Mouse (Mus musculus) CD4-positive, CD25-positive, alpha-beta regulatory T cell (primary cell): Measurements from ENCODE around the gene Acot8. TPM values are rescaled to one million over a fixed set of nuclear protein-coding genes. Genes with fewer than 3 reads are reported as not detected.

Experiments used
- polyA plus RNA-seq: library from polyadenylated mRNA; unstranded; fragments of 100-300 nt; shearing (Covaris generic); gene quantifications from one replicate; pipeline ENCODE4 v1.2.1, GENCODE M21; 2017

Gene Acot8
- 39.1 TPM for polyA plus RNA-seq

GRCm38 (mm10) chr2:164804533-164805331 lies at the start of gene Acot8, which contains the start of gene Zswim3:
TSS of gene Acot8 (minus strand) at chr2:164804882.
TSS of gene Zswim3 (plus strand) at chr2:164805098.

DNA sequence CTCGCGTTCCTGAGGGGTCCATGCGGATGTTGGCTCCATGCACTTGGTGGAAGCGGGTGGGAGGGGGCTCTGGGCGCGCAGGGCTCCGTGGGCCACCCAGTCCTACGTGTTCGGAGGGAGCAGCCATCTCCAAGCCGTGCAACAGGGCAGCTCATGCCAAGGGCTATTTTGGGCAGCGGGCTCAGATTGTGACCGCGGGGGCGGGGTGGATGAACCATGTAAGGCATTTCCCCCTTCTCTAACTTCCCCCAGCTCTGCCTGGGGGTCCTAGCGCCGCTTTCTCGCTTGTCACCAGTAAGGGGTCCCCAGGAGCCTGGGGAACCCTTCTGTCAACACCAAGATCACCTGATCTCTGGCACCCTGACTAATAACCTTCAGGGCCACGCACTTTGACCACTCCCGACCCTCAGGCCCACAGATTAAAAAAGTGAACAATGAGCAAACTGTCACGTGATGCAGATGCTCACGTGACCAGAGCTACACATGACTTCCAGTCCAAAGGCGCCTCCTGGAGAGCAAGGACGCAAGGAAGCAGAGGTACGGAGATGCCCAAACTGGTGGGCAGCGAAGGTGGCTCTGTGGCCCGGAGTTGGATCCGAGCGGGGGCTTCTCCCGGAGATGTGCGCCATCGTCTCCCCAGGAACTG lies 28.8 kb upstream of the Acot8 start, which contains the start of gene Neurl2:
Gene Neurl2, minus strand, starts transcription at position 143 of the 646 bp plus-strand sequence.

GRCm38 (mm10) chr2:164832748-164833301 lies 28.1 kb upstream of the Acot8 start, which contains the start of gene Ctsa:
TSS of gene Ctsa (plus strand) at chr2:164832873.

DNA sequence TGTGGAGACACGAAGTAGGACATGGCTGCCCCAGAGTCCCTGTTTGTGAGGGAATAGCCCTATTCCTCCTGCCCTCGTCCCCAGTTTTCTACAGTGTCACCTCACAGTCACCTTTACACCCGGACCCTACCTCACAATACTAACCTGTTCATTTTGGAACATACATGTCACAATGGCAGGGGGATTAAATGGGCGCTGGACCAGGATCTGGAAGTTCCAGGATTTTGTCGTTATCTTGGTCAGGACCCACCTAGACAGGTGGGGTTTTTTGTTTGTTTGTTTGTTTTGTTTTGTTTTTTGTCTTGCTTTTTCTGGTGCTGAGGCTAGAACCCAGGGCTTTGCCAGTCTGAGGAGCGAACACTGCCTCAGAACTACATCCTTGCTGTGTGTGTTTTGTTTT lies 23.8 kb upstream of the Acot8 start, which contains the start of gene Spata25:
Gene Spata25, minus strand, starts transcription at position 101 of the 400 bp plus-strand sequence.

GRCm38 (mm10) chr2:164822636-164823165 lies 18.0 kb upstream of the Acot8 start, which contains the start of gene Zswim1:
TSS of gene Zswim1 (plus strand) at chr2:164822686.

GRCm38 (mm10) chr2:164785481-164786387 lies 18.9 kb downstream of the Acot8 start, which contains the start of gene Snx21:
TSS of gene Snx21 (plus strand) at chr2:164785823.

DNA sequence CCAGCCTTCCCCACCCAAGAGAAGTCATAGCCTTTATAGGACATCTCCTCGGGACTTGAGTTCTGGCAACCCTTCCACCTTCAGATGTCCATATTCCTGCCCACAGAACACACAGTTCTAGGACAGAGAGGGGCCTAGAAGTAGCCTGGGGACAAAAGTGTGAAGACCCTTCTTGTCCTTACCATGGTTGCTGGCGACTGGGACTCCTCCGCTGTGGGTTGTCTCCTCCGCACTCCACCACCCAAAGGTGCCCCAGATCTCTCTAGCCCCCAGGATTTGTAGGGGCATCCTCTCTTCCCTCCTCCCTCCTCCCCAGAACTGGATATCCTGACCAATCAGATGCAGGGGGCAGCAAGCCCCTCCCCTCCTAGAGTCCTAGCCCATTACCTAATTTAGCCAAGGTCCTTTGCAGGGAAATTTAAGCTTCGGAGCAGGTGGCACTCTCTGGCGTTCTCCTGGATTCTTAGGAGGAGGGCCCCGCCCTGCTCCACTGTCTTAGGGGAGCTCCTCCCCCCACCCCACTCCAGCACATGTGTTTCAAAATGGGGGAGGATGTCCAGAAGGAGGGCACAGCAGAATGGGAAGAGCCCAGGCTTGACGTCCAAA lies 25.1 kb downstream of the Acot8 start, which contains the start of gene Tnnc2:
Gene Tnnc2, minus strand, starts transcription at position 487 of the 606 bp plus-strand sequence.

GRCm38 (mm10) chr2:164769258-164770037 lies 35.2 kb downstream of the Acot8 start, which contains the start of gene Ube2c:
TSS of gene Ube2c (plus strand) at chr2:164769898.

GRCm38 (mm10) chr2:164745843-164746479 lies 58.7 kb downstream of the Acot8 start, which contains the start of the genes Wfdc3 and Dnttip1:
TSS of gene Wfdc3 (minus strand) at chr2:164745931.
TSS of gene Dnttip1 (plus strand) at chr2:164745983.

Other genes starting within 250 kb of the Acot8 start
- gene Wfdc2, start 242.5 kb downstream of the Acot8 start, polyA plus RNA-seq: 6.7 TPM
- not detected for gene Spint3, start 231.4 kb downstream of the Acot8 start, polyA plus RNA-seq
- gene Wfdc6a, start 219.4 kb downstream of the Acot8 start, polyA plus RNA-seq: not detected
- not detected for gene Eppin, start 211.3 kb downstream of the Acot8 start, polyA plus RNA-seq
- gene Wfdc6b, start 191.4 kb downstream of the Acot8 start, polyA plus RNA-seq: not detected
- not detected for gene Wfdc8, start 191.3 kb downstream of the Acot8 start, polyA plus RNA-seq
- not detected for gene Wfdc16, start 166.1 kb downstream of the Acot8 start, polyA plus RNA-seq
- gene Wfdc10, start 148.8 kb downstream of the Acot8 start, polyA plus RNA-seq: not detected
- not detected for gene Wfdc9, start 148.3 kb downstream of the Acot8 start, polyA plus RNA-seq
- not detected for gene Wfdc11, start 130.8 kb downstream of the Acot8 start, polyA plus RNA-seq
- not detected for gene Wfdc13, start 119.8 kb downstream of the Acot8 start, polyA plus RNA-seq
- not detected for gene Spint4, start 106.4 kb downstream of the Acot8 start, polyA plus RNA-seq
- gene Spint5, start 89.6 kb downstream of the Acot8 start, polyA plus RNA-seq: not detected
- gene Wfdc3, start 59.0 kb downstream of the Acot8 start, polyA plus RNA-seq: 0.11 TPM
- 67.0 TPM for gene Dnttip1, start 58.9 kb downstream of the Acot8 start, polyA plus RNA-seq
- 4.3 TPM for gene Ube2c, start 35.0 kb downstream of the Acot8 start, polyA plus RNA-seq
- gene Tnnc2, start 24.9 kb downstream of the Acot8 start, polyA plus RNA-seq: not detected
- 5.7 TPM for gene Snx21, start 19.1 kb downstream of the Acot8 start, polyA plus RNA-seq
- 6.1 TPM for gene Zswim3, start 216 bp upstream of the Acot8 start, polyA plus RNA-seq
- gene Zswim1, start 17.8 kb upstream of the Acot8 start, polyA plus RNA-seq: 21.3 TPM
- gene Spata25, start 23.7 kb upstream of the Acot8 start, polyA plus RNA-seq: not detected
- gene Ctsa, start 28.0 kb upstream of the Acot8 start, polyA plus RNA-seq: 167 TPM
- 1.8 TPM for gene Neurl2, start 28.6 kb upstream of the Acot8 start, polyA plus RNA-seq
- gene Pltp, start 52.8 kb upstream of the Acot8 start, polyA plus RNA-seq: 0.26 TPM
- gene Pcif1, start 74.4 kb upstream of the Acot8 start, polyA plus RNA-seq: 130 TPM
- 43.9 TPM for gene Zfp335, start 106.9 kb upstream of the Acot8 start, polyA plus RNA-seq
- gene Mmp9, start 135.9 kb upstream of the Acot8 start, polyA plus RNA-seq: 5.9 TPM
- 0.26 TPM for gene Slc12a5, start 155.9 kb upstream of the Acot8 start, polyA plus RNA-seq
- gene Ncoa5, start 230.0 kb upstream of the Acot8 start, polyA plus RNA-seq: 61.4 TPM